Mouse (Mus musculus) thymus, adult 18-20 months (tissue): ENCODE results near the gene Ttc22.
A peak's percentile ranks its signal among the peaks of the same experiment; 100 is the strongest.

ENCODE experiments used
- DNase-seq, 2 experiments: peaks; one replicate each; pipeline ENCODE4 v3.0.0; 2022; ENCODE audit warnings: mixed read lengths in 2 of 2

Gene Ttc22

DNA sequence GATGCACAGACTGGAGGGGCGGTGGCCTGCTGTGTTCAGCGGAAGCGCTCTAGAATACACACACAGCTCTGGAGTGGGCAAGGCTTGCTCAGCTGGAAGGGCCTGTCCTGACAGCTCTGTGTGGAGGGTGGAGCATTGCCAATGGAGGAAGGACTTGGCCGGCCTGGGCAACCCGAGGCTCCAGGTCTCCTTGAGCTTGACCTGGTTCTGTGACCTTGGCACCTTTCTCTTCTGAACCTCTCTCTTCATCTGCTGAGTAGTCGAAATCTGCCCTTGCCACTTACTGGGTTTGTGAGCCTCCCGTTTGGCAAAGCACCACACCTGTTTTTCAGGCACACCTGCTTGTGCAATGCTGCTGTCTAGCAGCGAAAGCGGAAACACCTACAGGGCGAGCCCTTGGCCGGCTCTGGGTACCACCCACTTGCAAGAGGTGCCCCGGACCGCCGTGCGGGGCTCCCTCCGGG lies at the start of gene Ttc22:
Ttc22 (plus strand) TSS at position 403 of the 464 bp plus-strand sequence.
- no peak for DNase-seq

DNA sequence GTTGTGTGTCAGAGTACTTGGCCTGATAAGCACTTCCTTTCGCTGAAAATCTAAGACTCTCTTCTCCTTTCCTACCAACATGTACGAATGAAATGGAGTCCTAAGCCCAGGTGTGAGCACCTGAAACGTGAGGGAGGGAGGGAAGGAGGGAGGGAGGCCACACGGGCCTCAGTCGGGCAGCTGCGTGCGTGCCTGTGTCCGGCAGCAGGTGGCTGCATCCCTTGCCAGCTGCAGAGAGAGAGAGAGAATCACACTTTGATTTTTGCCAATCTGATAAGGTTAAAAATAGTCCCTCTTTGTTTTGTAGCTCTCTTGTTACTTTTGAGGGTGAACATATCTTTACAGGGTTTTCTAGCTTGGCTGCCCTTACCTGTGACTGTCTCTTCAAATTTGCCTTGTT lies 47.2 kb upstream of the Ttc22 start:
- no peak for DNase-seq

DNA sequence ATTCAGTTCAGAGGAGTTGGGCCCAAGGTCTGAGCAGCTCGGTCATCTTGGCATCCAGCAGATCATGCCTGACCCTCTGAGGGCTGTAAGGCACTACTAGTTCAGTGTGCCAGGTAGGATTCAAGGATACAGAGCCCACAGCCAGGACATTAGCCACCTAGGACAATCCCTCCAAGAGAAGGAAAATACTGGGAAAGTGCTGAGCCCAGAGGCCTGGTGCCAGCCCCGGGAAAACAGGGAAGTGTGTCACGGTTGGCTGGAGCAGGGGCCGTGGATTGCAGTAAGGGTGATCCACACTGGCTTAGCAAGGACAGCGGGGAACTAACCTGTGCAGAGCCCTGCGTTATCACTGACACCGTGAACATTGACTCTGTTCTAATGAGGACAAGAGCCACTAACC lies 44.7 kb upstream of the Ttc22 start:
- DNase-seq, result no peak

DNA sequence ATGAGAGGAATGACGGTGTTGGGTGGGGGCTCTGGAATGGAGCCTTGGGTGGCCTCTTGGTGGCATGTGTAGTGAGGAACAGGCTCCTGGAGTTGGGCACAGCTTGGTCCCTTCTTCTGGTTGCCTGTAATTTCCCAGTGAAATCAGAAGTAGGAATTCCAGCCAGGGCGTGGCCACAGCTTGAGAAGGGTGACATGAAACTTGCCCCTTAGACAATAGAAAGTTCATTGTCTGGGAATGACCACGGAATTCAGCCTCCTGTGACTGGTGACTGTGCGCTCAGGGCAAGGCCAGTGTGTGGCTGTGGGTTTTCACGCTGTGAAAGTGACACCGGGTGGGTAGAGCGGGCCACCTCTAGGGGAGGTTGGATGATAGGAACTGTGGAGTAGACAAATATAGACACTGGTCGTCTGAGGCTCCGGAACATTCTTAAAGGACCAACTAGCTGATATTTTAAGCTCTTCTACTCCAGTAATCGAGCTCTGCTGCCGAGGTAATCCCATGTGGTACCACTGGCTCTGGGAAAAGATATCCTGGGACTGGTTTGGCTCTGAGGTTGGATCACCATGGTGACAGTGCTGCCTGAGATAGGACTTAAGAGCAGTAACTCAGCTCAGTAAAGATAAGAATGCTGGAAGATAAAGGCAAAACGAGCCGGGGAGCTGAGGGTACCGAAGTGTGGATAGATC lies 40.9 kb upstream of the Ttc22 start:
- DNase-seq, result no peak

DNA sequence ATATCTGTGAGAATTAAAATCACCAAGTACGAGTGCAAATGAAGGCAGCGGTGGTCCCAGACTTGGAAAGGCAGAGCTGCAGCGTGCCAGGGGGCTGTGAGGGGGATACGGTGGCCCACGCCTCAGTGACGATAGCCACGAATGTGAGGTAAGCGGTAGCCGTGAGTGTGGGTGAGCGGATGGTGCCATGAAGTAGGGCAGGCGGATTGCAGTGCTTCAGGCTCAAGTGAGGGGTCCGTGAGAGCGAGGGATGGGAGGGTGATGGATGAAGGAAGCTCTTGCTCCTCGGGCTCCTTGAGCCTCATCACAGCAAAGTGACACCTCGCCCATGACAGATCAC lies 40.4 kb upstream of the Ttc22 start:
- no peak for DNase-seq

DNA sequence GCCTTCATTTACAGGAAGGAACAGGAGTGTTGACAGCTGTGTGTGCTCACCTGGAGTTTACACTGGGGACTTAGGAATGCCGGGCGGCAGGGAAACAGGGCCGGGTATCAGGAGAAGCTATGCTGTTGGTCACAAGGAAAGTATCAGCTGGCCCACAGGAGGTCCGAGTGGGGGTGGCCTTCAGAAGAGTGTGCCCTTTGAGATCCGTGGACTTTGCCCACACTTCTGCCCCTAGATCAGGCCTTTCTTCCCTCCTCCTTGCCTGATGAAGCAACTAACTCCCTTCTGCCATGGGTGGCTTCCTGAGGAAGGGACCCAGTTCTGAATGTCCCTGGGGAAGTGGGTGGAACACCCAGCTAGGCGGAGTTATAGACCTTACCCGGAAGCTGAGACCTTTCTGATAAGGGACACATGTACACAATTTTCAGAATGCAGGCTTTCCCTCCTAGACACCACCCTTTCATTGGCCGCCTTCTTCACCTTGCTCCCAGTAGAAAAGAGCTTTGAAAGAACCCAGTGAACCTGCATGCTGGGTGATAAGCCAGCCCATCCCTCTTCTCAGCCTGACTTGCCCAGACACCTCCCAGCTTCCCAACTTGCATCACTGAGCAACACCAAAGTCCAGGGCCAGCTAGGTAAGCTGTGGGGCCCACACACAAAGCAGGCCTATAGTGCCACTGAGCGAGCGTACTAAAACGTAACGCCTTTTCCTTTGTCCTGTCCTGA lies 39.6 kb upstream of the Ttc22 start:
- no peak for DNase-seq

DNA sequence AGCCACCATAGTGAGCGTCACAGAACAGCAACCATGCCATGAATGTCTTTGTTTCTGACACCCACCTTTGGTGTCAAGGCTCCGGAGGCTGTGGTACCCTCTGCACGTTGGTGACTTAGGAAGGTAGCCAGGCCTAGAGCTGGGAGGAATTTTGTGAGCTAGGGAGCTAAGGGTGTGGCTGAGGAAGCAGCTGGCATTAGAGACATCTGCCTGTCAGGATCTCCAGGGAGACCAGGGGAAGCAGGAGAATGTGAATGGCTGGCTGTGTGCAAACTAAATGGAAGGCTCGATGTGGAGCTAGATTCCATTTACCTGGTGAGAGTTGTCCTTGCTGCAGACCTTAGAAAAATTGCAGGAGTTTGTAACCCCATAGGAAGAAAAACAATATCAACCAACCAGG lies 37.6 kb upstream of the Ttc22 start:
- no peak for DNase-seq

DNA sequence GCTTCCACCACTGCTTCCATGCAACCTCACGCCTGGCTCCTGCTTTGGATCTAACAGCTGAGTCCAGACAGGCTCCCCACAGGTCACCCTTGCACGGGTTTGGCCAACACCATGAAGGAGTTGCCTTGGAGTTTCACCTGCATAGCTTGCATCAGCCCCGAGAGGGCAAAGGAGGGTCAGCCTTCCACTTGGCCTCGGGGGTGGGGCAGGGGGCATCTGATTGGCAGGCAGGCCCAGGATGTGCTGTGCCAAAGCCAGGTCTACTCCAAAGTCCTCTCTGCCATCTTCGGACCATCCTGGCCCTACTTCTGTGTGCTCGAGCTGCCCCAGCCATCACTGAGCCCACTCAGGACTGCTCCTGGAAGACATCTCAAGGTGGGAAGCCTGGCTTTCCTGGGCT lies 35.2 kb upstream of the Ttc22 start:
- no peak for DNase-seq

DNA sequence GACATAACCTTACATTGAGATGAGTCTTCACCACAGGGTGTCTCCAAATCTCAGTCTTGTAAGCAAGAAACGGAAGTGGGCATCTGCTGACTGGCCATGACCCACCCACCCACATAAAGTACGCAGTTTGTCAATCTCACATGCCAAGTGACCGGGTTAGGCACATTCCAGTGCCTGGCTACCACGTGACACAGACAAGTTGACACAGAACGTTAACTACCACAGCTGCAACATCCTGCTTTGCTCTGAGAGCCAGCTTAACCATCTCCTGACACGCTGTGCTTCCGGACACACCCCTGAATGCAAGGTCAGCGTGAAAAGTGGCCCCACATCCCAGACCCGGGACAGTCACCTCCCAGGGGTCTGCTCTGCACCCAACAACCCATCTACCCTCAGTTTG lies 32.1 kb upstream of the Ttc22 start:
- peak in 1 of 2 experiments; percentile 28 for DNase-seq

DNA sequence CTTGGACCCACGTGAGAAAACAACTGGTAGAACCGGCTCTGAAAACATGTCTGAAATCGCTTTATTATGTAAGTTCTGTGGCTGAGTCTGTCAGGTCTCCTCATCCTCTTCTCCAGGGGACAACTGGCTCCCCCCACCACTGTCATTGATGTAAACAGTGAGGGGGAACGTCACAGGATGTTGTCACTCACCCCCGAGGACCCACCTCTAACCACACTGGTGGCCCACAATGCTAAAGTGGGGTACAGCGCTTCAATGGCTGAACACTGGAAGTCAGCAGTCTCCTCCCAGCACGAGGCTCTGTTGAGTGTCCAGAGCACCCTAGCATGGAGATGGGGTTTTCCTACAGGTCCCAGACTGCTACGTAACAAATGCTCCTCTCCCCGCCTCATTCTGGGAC lies 31.4 kb upstream of the Ttc22 start:
- DNase-seq, result peak in 1 of 2 experiments; percentile 15

DNA sequence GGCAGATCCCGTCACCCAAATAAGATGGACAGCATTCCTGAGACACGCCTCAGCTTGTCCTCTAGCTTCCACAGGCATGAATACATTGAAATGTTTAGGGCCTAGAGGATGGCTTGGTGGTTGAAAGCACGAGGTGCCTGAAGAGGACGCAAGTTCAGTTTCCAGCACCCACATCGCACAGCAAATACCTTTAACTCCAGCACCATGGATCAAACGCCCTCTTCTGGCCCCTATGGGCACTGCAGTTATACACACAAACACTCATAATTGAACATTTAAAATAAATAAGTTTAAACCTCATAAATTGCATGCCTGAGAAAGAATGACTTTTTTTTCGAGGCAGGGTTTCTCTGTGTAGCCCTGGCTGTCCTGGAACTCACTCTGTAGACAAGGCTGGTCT lies 28.6 kb upstream of the Ttc22 start:
- no peak for DNase-seq

DNA sequence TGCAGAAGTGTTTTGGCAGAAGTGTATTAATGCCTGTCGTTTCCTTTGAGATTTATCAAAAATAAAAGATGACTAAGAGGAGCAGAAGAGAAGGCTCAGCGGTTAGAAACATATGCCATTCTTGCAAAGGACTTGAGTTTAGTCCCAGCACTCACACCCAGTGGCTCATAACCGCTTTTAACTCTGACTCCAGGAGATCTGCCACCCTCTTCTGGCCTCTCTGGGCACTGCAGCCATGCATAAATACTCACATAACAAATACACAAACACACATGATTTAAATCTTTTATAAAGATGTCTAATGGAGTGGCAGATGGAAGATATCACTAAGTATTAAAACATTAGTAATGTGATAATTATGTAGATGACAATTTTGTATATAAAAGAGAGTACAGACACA lies 26.0 kb upstream of the Ttc22 start:
- no peak for DNase-seq

DNA sequence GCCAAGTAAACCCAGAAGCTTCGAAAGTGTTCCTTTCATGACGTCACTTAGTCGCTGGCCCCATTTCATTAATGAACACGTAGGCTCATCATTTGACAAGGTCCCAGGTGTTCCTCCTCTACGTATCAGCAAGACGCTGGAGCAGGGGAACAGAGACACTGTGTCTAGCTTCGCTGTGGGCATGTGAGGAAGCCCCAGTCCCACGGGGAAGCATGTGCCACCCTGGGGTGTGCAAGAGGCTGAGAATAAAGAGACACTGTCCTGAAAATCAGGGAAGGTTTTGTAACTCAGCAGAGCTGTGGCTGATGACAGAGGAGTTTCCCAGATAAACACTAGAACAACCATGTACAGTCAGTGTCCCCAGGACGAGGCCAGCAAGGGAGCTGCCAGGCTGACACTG lies 25.2 kb upstream of the Ttc22 start:
- no peak for DNase-seq

DNA sequence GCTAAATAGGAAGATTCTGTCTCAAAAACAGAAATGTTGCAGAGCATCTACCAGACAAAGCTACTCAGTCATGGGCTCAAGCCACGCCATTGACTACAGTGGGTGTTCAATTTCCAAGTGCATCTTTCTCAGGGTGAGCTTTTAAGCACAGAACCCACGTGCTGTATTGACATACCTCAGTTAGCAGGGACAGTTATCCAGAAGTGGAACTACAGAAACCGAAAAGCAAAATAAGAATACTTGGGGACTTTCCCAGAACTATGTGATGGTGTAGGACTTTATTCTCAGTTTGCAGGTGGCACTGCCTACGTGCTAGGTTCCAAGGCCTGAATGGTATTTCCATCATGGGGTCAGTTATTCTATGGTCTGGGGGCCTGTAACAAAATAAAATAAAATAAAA lies 24.5 kb upstream of the Ttc22 start:
- DNase-seq, result no peak

DNA sequence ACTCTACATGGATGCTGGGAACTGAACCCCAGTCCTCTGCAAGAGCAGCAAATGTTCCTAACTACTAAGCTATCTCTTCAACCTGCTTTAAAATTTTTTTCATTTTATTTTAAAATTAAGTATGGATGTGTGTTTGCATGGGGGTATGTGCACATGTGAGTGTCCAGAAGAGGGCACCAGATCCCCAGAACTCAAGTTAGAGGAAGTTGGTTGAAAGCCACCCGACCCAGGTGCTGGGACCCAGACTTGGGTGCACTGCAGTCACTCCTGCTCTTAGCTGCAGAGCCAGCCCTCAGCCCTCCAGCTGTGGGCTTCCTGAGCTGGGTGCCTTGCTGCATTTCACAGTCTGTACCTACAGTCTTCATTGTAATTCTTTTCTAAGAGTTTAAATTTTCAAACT lies 22.8 kb upstream of the Ttc22 start:
- DNase-seq, result no peak

DNA sequence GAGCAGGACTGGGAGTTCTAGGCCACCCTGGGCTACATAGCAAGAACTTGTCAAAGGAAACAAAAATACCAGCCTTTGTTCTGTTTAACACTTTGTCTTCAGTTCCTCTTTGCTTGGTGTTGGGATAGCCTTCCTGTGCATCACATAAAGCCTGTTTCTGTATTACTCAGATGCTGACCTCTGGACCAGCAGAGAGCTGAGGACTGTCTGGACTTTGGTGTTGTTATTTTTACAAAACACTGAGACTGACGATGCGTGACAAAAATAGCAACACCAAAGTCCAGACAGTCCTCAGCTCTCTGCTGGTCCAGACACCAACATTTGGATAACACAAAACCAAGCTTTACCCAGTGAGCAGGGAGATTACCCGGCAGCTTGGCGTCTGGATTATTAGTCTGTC lies 21.5 kb upstream of the Ttc22 start:
- DNase-seq, result no peak

DNA sequence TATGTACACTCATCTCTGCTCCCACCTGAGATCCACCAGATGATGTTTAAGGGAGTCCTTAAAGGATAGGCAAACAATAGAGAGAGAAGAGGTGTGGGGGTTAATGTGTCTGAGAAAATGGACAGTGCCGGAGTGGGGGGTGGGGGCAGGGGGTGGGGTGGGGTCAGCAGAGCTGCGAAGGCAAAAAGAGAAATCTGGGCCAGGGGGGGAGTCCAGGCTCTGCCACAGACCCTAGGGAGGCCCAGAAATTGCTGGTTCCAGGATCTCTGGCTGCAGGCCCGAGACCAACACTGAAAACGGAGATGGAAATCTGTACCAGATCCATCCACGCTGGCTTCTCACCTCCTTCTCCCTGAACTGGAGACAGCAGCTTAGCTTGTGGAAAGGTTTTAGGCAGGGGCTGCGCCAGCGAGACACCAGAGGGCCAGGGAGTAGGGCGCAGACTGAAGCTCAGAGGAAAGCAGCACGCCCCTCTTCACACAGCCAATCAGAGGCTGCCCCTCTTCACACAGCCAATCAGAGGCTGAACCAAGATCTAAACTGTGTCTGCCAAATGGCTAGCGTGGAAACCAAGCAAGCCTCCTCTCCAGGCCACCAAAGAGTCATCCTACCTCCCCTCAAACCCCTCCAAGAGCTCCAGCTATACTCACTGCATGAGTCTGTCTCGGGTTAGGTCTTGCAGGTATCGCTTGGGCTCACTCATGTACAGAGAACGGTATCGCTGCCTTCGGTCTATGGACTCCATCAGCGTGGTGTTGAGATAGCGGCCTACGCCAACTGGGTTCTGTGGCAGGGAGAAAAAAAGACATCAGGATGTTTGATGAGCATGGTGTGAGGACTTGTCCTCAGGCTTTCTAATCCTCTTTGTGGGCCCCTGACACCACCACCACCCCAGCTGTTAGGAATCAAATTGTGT lies 15.3 kb upstream of the Ttc22 start:
- DNase-seq, result no peak

DNA sequence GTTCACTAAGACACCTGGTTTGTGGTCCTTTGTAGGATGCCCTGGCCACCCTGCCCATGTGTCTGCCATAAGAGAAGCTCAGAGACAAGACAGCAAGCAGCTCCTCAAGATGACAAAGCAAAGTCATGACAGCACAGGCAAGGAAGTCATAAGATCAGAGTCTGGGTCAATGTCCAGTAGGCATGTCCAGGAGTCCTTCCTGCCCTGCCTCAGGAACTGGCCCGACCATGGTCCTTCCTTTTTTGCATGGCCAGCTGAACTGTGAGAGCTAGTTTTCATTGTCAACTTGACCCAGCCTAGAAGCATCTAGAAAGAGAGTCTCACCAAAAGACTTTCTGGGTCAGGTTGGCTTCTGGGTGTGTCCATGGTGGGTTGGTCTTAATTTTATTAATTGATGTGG lies 14.3 kb upstream of the Ttc22 start:
- DNase-seq, result no peak

DNA sequence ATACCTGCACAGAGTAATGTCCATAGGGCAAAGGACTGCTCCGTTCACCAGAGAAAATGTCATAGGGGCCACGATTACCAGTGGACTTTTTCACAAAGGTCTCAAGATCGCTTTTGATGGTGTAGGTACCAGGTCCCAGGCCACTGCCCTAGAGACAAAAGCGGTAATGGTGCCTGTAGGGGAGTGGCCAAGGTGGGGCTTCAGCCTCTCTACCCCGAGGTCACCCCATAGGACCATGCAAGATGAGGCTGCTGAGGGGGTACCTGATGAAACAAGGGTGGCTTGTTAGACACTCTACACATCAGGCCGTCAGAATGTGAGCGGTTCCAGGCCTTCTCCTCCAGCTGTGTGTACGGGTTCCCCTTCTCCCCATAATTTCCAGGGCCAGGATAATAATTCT lies 9.1 kb upstream of the Ttc22 start:
- no peak for DNase-seq

DNA sequence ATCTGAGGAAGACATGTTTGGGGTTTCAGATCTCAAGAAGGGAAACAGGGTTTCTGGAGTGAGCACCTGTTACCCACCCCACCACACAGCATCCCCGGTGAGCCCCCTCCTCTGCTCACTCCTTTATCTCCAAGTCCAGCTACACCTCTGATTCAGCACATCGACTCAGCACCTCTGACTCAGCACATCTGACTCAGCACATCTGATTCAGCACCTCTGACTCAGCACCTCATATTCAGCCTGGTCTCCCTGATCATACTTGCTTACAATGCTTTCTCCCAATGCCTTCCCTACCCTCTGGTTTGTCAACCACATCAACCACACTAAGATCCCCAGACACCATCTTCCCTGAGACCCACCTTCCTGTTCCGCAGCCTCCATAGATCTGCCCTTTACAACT lies 8.7 kb upstream of the Ttc22 start:
- peak in 1 of 2 experiments; percentile 37 for DNase-seq

DNA sequence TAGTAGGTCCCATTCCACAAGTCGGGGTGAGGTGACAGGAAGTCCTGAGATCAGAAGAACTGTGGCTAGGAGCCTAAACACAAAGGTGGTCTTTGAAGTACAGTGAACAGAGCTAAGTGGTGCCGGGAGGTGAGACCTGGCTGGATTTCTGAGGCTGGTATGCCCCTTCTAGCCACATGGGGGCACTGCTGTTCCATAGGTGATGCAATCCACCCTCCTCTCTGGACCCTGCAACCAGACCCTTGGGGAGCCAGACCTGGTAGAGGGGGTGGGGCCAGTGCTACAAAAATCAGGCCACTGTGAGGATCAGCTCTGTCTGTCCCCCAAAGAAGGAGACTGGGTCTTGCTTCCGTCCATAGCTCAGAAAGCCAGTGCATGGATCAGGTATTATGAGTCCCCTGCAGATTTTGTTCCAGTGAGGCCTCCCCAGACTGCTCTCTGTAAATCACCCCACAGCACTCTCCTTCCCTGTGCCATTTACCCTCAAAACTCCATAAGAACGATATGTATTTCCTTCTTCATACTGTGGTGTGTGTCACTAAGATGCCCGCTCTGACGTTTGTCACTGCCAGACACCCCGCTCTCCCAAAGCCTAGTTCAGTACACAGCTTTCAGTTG lies 7.9 kb upstream of the Ttc22 start:
- DNase-seq, result peak; percentile 63 to 75

DNA sequence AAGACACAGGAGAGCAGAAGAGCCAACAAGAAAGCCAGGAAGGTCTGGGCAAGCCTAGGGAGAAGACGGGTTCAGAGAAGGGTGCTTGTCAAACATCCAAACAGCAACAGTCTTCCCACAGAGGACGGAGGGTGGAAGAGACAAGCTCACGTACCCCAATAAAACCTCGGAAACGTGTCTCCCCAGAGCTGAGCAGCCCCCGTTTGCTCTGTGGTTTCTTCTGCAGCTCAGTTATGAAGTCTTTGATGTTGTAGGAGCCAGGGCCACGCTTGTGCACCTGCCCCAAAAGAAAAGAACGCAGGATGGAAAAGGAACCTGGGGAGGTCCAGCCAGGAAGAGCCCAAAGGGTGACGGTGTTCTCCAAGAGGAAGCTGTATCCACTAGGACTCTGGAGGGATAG lies 7.4 kb upstream of the Ttc22 start:
- DNase-seq, result peak; percentile 34 to 50

DNA sequence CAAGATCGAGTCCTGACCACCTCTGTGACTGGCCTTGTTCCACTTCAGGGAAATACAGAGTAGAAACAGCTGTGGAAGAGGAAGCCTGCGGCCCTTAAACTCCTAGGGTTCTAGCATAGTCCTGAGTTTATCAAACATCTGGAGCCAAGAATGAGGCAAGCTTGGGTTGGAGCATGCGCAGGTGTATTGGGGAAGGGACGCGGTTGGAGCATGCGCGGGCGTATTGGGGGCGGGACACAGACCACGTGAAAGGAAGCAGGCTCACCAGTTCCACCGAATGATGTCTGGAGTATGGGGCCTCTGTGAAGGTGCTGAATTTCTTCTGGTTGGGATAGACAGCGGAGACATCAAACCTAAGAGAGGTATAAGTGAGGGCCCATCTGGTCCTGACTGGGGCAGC lies 6.6 kb upstream of the Ttc22 start:
- DNase-seq, result peak in 1 of 2 experiments; percentile 20
